23 mouse cellular contexts compared by ENCODE assay signal in the genomic region with DNA sequence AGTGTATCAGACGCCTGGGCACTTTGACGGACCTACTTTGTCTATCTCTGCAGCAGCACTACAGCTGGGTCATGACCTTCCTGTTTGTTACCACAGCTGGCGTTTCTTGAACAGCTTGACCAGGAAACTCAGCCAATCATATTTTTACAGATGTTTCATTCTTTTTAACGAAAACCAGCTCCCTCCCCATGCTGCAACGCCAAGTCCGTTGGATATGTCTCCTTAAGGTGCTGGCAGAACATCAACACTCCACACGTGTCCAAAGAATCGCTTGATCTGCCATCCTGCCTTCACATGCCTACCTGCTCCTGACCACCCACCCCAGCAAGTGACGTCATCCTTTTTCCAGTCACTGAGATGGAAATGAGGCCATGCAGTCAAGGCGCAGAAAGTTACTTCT. TPM values are rescaled to one million over a fixed set of nuclear protein-coding genes. Genes with fewer than 3 reads are reported as not detected.
DNase-seq lines count a peak whose midpoint lies in the region; ATAC-seq and TF ChIP-seq lines count a peak whose summit lies in the region.
"Had no signal": no experiment of that assay in that cellular context is flagged by ENCODE, and none has a peak within 500 bp of the region (broad histone marks: within the 10 kb centered on the region; RNA-seq: fewer than 3 reads in every experiment).

No protein-coding gene starts in this region.

- TF ChIP-seq EP300 in lung, postnatal 0 days (IDR thresholded peaks at IDR 0.05): no peak

- H3K4me1 ChIP-seq in heart, embryonic 11.5 days (ENCODE audit: control insufficient read depth, insufficient read depth, low read length): peaks cover 7% of the 10 kb centered on the region; the same call in 1 of the 2 replicates
- H3K4me1 ChIP-seq in lung, postnatal 0 days (ENCODE audit: insufficient read depth, low read depth, low read length): no peaks in the 10 kb centered on the region; the same call in 1 of the 2 replicates

- WGBS in heart, embryonic 11.5 days (ENCODE audit: insufficient replicate concordance): 48% methylated on average over 10 of the region's 10 CpGs
- 40% methylated on average over 10 of the region's 10 CpGs for WGBS in lung, postnatal 0 days

- ATAC-seq in heart, embryonic 11.5 days (replicated peaks; ENCODE audit: insufficient number of reproducible peaks, low FRiP score, low TSS enrichment): no peak
- no peak for ATAC-seq in lung, postnatal 0 days
- ATAC-seq in megakaryocyte progenitor cell, adult 5-6 weeks (replicated peaks; ENCODE audit: poor library complexity): no peak
- ATAC-seq: forebrain, embryonic 15.5 days; liver, postnatal 0 days had no signal

- intact Hi-C loops in gastrocnemius, postnatal 14 days (cut with DNase I; ENCODE audit: low total_unique reads): loop anchor here (10.0 kb wide), 1 partner anchor 497 kb away; no protein-coding TSS in a partner anchor
- intact Hi-C loops in heart, postnatal 25 days (cut with DNase I): no loop called here

- H3K9ac ChIP-seq in heart, embryonic 11.5 days (ENCODE audit: low read depth, low read length): no peak overlapping the region
- H3K9ac ChIP-seq in lung, postnatal 0 days (replicated peaks; ENCODE audit: low read depth): no peak overlapping the region
- H3K9ac ChIP-seq: embryonic facial prominence, embryonic 12.5 days; forebrain, embryonic 15.5 days; liver, postnatal 0 days; neural tube, embryonic 13.5 days; stomach, embryonic 15.5 days had no signal

- H3K27ac ChIP-seq in heart, embryonic 11.5 days (ENCODE audit: low read depth, low read length): no peak overlapping the region
- H3K27ac ChIP-seq in lung, postnatal 0 days (ENCODE audit: low read length): no peak overlapping the region
- H3K27ac ChIP-seq: embryonic facial prominence, embryonic 12.5 days; forebrain, embryonic 15.5 days; left cerebral cortex, adult 2 months; neural tube, embryonic 13.5 days; stomach, embryonic 15.5 days had no signal

- no peaks in the 10 kb centered on the region for H3K27me3 ChIP-seq in heart, embryonic 11.5 days (ENCODE audit: control insufficient read depth, insufficient read depth, low read length)
- no peaks in the 10 kb centered on the region for H3K27me3 ChIP-seq in lung, postnatal 0 days (replicated peaks; ENCODE audit: insufficient read depth, low read length)
- H3K27me3 ChIP-seq: embryonic facial prominence, embryonic 12.5 days; forebrain, embryonic 15.5 days; neural tube, embryonic 13.5 days; stomach, embryonic 15.5 days had no signal

- H3K36me3 ChIP-seq in heart, embryonic 11.5 days (ENCODE audit: control insufficient read depth, insufficient read depth, low read length): no peaks in the 10 kb centered on the region
- H3K36me3 ChIP-seq in lung, postnatal 0 days (ENCODE audit: insufficient read depth, low read length): no peaks in the 10 kb centered on the region

- H3K4me3 ChIP-seq in heart, embryonic 11.5 days (ENCODE audit: low read depth, low read length): no peak overlapping the region
- H3K4me3 ChIP-seq in lung, postnatal 0 days (ENCODE audit: low read depth, low read length): no peak overlapping the region
- H3K4me3 ChIP-seq: embryonic facial prominence, embryonic 12.5 days; forebrain, embryonic 15.5 days; left cerebral cortex, adult 2 months; neural tube, embryonic 13.5 days; stomach, embryonic 15.5 days had no signal

- peak; percentile 98 for DNase-seq in heart, adult 11 months
- DNase-seq in lung, postnatal 36 days: peak; percentile 7
- no peak for DNase-seq in lung, postnatal 0 days (ENCODE audit: low spot score)
- DNase-seq in gastrocnemius, postnatal 14 days: peak; percentile 29
- DNase-seq in heart, postnatal 25 days (ENCODE audit: low spot score): peak; percentile 10
- no peak for DNase-seq in retina, postnatal 1 day
- DNase-seq: B cell, adult 2 months; cerebellum, adult 2 months; kidney, adult 18-20 months; kidney, postnatal 25 days; left cerebral cortex, postnatal 4 days; liver, postnatal 0 days; midbrain, embryonic 14.5 days; right cerebral cortex, postnatal 14 days; thymus, postnatal 14 days had no signal

- no peaks in the 10 kb centered on the region for H3K9me3 ChIP-seq in heart, embryonic 11.5 days (replicated peaks; ENCODE audit: control insufficient read depth, low read length)
- no peaks in the 10 kb centered on the region for H3K9me3 ChIP-seq in lung, postnatal 0 days (ENCODE audit: low read length)
- H3K9me3 ChIP-seq: embryonic facial prominence, embryonic 12.5 days; forebrain, embryonic 15.5 days; stomach, embryonic 15.5 days had no signal

- no peak overlapping the region for H3K4me2 ChIP-seq in heart, embryonic 11.5 days
- H3K4me2 ChIP-seq in lung, postnatal 0 days (replicated peaks; ENCODE audit: low read depth, low read length): no peak overlapping the region
- H3K4me2 ChIP-seq: embryonic facial prominence, embryonic 12.5 days; forebrain, embryonic 15.5 days; neural tube, embryonic 13.5 days; stomach, embryonic 15.5 days had no signal

- no peak for TF ChIP-seq CTCF in lung, postnatal 0 days (IDR thresholded peaks at IDR 0.05)

RNA-seq across cellular contexts. Expression of gene Larp6, which starts 28.6 kb away (rescaled TPM):
- polyA plus RNA-seq in heart, embryonic 11.5 days (2014; fragmentation: Nextera tagmentation; extraction: Ambion mirVana): 0.40 and 0.92 TPM in 2 replicates
- 0.73 and 1.1 TPM in 2 replicates for polyA plus RNA-seq in lung, postnatal 0 days (2015; fragmentation: Nextera tagmentation; extraction: Ambion mirVana)
- 1 to 10 TPM; 1.6 TPM for total RNA-seq in gastrocnemius, postnatal 14 days (2021)
- 1 to 10 TPM; 1.3 to 1.5 TPM for total RNA-seq in heart, postnatal 25 days (2021)
- total RNA-seq in megakaryocyte progenitor cell, adult 5-6 weeks (2015): not detected in 2 replicates
- not detected in 2 replicates for total RNA-seq in megakaryocyte progenitor cell, adult 5-6 weeks (2017)
- total RNA-seq: liver, adult 2 months had no signal
- polyA plus RNA-seq: liver, adult 2 months had no signal

RNA-seq across cellular contexts. Expression of gene Uaca, which starts 52.9 kb away (rescaled TPM):
- 19.2 and 26.8 TPM in 2 replicates for polyA plus RNA-seq in heart, embryonic 11.5 days (2014; fragmentation: Nextera tagmentation; extraction: Ambion mirVana)
- 23.5 and 25.9 TPM in 2 replicates for polyA plus RNA-seq in lung, postnatal 0 days (2015; fragmentation: Nextera tagmentation; extraction: Ambion mirVana)
- total RNA-seq in gastrocnemius, postnatal 14 days (2021): 10 to 100 TPM; 70.3 to 78.1 TPM
- 10 to 100 TPM; 44.6 to 50.0 TPM for total RNA-seq in heart, postnatal 25 days (2021)
- total RNA-seq in megakaryocyte progenitor cell, adult 5-6 weeks (2015): 0.61 and 1.1 TPM in 2 replicates
- 2.9 and 3.3 TPM in 2 replicates for total RNA-seq in megakaryocyte progenitor cell, adult 5-6 weeks (2017)

RNA-seq across cellular contexts. Expression of gene Lrrc49, which starts 53.5 kb away (rescaled TPM):
- 9.3 and 10.3 TPM in 2 replicates for polyA plus RNA-seq in heart, embryonic 11.5 days (2014; fragmentation: Nextera tagmentation; extraction: Ambion mirVana)
- polyA plus RNA-seq in lung, postnatal 0 days (2015; fragmentation: Nextera tagmentation; extraction: Ambion mirVana): 8.3 and 9.0 TPM in 2 replicates
- 1 to 10 TPM; 3.4 to 3.5 TPM for total RNA-seq in gastrocnemius, postnatal 14 days (2021)
- total RNA-seq in heart, postnatal 25 days (2021): 1 to 10 TPM; 4.1 to 4.3 TPM
- total RNA-seq in megakaryocyte progenitor cell, adult 5-6 weeks (2015): 4.2 and 6.8 TPM in 2 replicates
- 4.4 and 7.0 TPM in 2 replicates for total RNA-seq in megakaryocyte progenitor cell, adult 5-6 weeks (2017)

Comparison
In these comparisons a context has a peak if more than half of its experiments do, and no peak if none do; other contexts are left out.
1. DNase-seq: peak in heart, adult 11 months (single experiment), lung, postnatal 36 days (single experiment), gastrocnemius, postnatal 14 days (single experiment) and heart, postnatal 25 days (single experiment); none in lung, postnatal 0 days (single experiment) and retina, postnatal 1 day (single experiment).
2. RNA of gene Uaca, which starts 52.9 kb away (total RNA-seq): 70.3 to 78.1 TPM in gastrocnemius, postnatal 14 days and 44.6 to 50.0 TPM in heart, postnatal 25 days; 0.61 to 3.3 TPM in megakaryocyte progenitor cell, adult 5-6 weeks; every median in the first group is over 10 times any median in the second.